In genomic region chr1:184731091-184731640, GRCm38 (mm10) we compare ENCODE assay signal across 8 mouse cellular contexts. TPM values are rescaled to one million over a fixed set of nuclear protein-coding genes. Genes with fewer than 3 reads are reported as not detected.
DNase-seq lines count a peak whose midpoint lies in the region; ATAC-seq and TF ChIP-seq lines count a peak whose summit lies in the region.

No protein-coding gene starts in this region.

- H3K9me3 ChIP-seq in lung, postnatal 0 days (ENCODE audit: low read length), result no peaks in the 10 kb centered on the region
- no peaks in the 10 kb centered on the region for H3K9me3 ChIP-seq in limb, embryonic 10.5 days (replicated peaks)
- no peaks in the 10 kb centered on the region for H3K9me3 ChIP-seq in neural tube, embryonic 15.5 days (replicated peaks)

- no peak for ATAC-seq in lung, postnatal 0 days
- ATAC-seq in neural tube, embryonic 15.5 days (ENCODE audit: low FRiP score), result no peak

- H3K4me2 ChIP-seq in lung, postnatal 0 days (replicated peaks; ENCODE audit: low read depth, low read length), result peak overlapping the region; percentile 78
- peak overlapping the region; percentile 61 for H3K4me2 ChIP-seq in neural tube, embryonic 15.5 days

- H3K36me3 ChIP-seq in lung, postnatal 0 days (ENCODE audit: insufficient read depth, low read length), result peaks cover 11% of the 10 kb centered on the region; the same call in 1 of the 2 replicates
- H3K36me3 ChIP-seq in limb, embryonic 10.5 days, result no peaks in the 10 kb centered on the region
- H3K36me3 ChIP-seq in neural tube, embryonic 15.5 days, result no peaks in the 10 kb centered on the region

- peaks cover 20% of the 10 kb centered on the region; the same call in 1 of the 2 replicates for H3K27me3 ChIP-seq in lung, postnatal 0 days (replicated peaks; ENCODE audit: insufficient read depth, low read length)
- H3K27me3 ChIP-seq in limb, embryonic 10.5 days (ENCODE audit: low read depth, poor library complexity, severe bottlenecking), result peaks cover 97% of the 10 kb centered on the region
- peaks cover 85% of the 10 kb centered on the region for H3K27me3 ChIP-seq in neural tube, embryonic 15.5 days (replicated peaks)

- H3K4me3 ChIP-seq in lung, postnatal 0 days (ENCODE audit: low read depth, low read length), result peak overlapping the region; percentile 78
- peak overlapping the region; percentile 98 for H3K4me3 ChIP-seq in embryonic fibroblast, embryonic 13.5 days (ENCODE audit: insufficient read depth, low read length)
- peak overlapping the region; percentile 72 for H3K4me3 ChIP-seq in limb, embryonic 10.5 days
- peak overlapping the region; percentile 36 for H3K4me3 ChIP-seq in neural tube, embryonic 15.5 days (replicated peaks)

- 5% methylated on average over 18 of the region's 18 CpGs for WGBS in lung, postnatal 0 days
- under 1% methylated on average over 18 of the region's 18 CpGs for WGBS in limb, embryonic 10.5 days
- WGBS in neural tube, embryonic 15.5 days, result 2% methylated on average over 18 of the region's 18 CpGs

- no peak for DNase-seq in lung, postnatal 0 days (ENCODE audit: low spot score)
- DNase-seq in lung, postnatal 14 days, result no peak
- DNase-seq in limb, embryonic 10.5 days (ENCODE audit: low spot score), result no peak
- DNase-seq in ovary, postnatal 14 days (ENCODE audit: low spot score), result no peak
- no peak for DNase-seq in thymus, postnatal 14 days
- DNase-seq in left cerebral cortex, adult 18-20 months (ENCODE audit: low spot score in 2 of 2), result no peak

- H3K27ac ChIP-seq in lung, postnatal 0 days (ENCODE audit: low read length), result peak overlapping the region; percentile 99
- peak overlapping the region; percentile 84 for H3K27ac ChIP-seq in embryonic fibroblast, embryonic 13.5 days (ENCODE audit: insufficient read depth, low read length)
- peak overlapping the region; percentile 75 for H3K27ac ChIP-seq in limb, embryonic 10.5 days
- H3K27ac ChIP-seq in neural tube, embryonic 15.5 days (replicated peaks), result 0 out of 2 replicates have a peak overlapping the region, but pooled peaks have one; percentile 49

- peaks cover 11% of the 10 kb centered on the region; the same call in 1 of the 2 replicates for H3K4me1 ChIP-seq in lung, postnatal 0 days (ENCODE audit: insufficient read depth, low read depth, low read length)
- peaks cover 5% of the 10 kb centered on the region; the same call in 1 of the 2 replicates for H3K4me1 ChIP-seq in embryonic fibroblast, embryonic 13.5 days (ENCODE audit: control insufficient read depth, insufficient read depth, low read length)
- H3K4me1 ChIP-seq in limb, embryonic 10.5 days, result peaks cover 34% of the 10 kb centered on the region
- H3K4me1 ChIP-seq in neural tube, embryonic 15.5 days, result peaks cover 27% of the 10 kb centered on the region

- no peak for TF ChIP-seq POLR2A in embryonic fibroblast, embryonic 13.5 days (IDR thresholded peaks at IDR 0.05; ENCODE audit: low read depth, low read length)

- peak overlapping the region; percentile 83 for H3K9ac ChIP-seq in lung, postnatal 0 days (replicated peaks; ENCODE audit: low read depth)
- H3K9ac ChIP-seq in neural tube, embryonic 15.5 days (replicated peaks), result peak overlapping the region; percentile 38; the same call in 1 of the 2 replicates

- no peak for TF ChIP-seq CTCF in lung, postnatal 0 days (IDR thresholded peaks at IDR 0.05)
- no peak for TF ChIP-seq CTCF in embryonic fibroblast, embryonic 13.5 days (IDR thresholded peaks at IDR 0.05; ENCODE audit: borderline replicate concordance, insufficient read depth, low read length)

- TF ChIP-seq EP300 in lung, postnatal 0 days (IDR thresholded peaks at IDR 0.05), result no peak

RNA-seq across cellular contexts. Expression of gene Hlx, which starts 1.3 kb away (rescaled TPM):
- 34.2 and 63.1 TPM in 2 replicates for polyA plus RNA-seq in lung, postnatal 0 days (2015; fragmentation: Nextera tagmentation; extraction: Ambion mirVana)
- polyA plus RNA-seq in embryonic fibroblast, embryonic 13.5 days (2011; ENCODE audit: insufficient read length, low read depth, missing spikeins), result 5.0 and 5.4 TPM in 2 replicates
- polyA plus RNA-seq in limb, embryonic 10.5 days (2016; fragmentation: Nextera tagmentation; extraction: Ambion mirVana), result 7.2 and 9.5 TPM in 2 replicates
- 2.6 and 7.9 TPM in 2 replicates for polyA plus RNA-seq in neural tube, embryonic 15.5 days (2015; fragmentation: Nextera tagmentation; extraction: Ambion mirVana)
- 1 to 10 TPM in 1 of 2 experiments, under 1 TPM in 1; 0.37 to 1.2 TPM for total RNA-seq in left cerebral cortex, adult 18-20 months (2021)

Comparison
In these comparisons a context has a peak if more than half of its experiments do, and no peak if none do; other contexts are left out.
1. H3K27ac ChIP-seq: peak in every context shown above with its lines; median percentile 99 in lung, postnatal 0 days; 84 in embryonic fibroblast, embryonic 13.5 days; 75 in limb, embryonic 10.5 days; 49 in neural tube, embryonic 15.5 days.
2. H3K4me3 ChIP-seq: peak in every context shown above with its lines; median percentile 98 in embryonic fibroblast, embryonic 13.5 days; 78 in lung, postnatal 0 days; 72 in limb, embryonic 10.5 days; 36 in neural tube, embryonic 15.5 days.